Mouse (Mus musculus) cerebellum, adult 2 months (tissue): ENCODE measurements around the gene Fbxl17.

Experiments used
- CTCF ChIP-seq: fragments of 200-500 bp; IDR thresholded peaks from 2 replicates; pipeline ENCODE4 v1.5.1; 2011; ENCODE audit warnings: low read depth, mild to moderate bottlenecking, control low read depth, low read length, moderate library complexity, borderline replicate concordance; ENCODE audit not compliant: insufficient read depth
- POLR2A ChIP-seq: fragments of 200-500 bp; IDR thresholded peaks from 2 replicates; pipeline ENCODE4 v1.6.1; 2011; ENCODE audit warnings: low read length, control low read depth, borderline replicate concordance; ENCODE audit not compliant: insufficient read depth

GRCm38 (mm10) chr17:63410101-63410500, 89.7 kb downstream of the Fbxl17 start:
- no peak for TF ChIP-seq CTCF
- TF ChIP-seq POLR2A, result no peak
